Mouse (Mus musculus) G1E (cell line): Measurements from ENCODE around the gene Stx1a.

ENCODE experiments used
- CTCF ChIP-seq: IDR thresholded peaks from 2 replicates; pipeline ENCODE4 v1.5.1; 2012; ENCODE audit warnings: low read depth, low read length, inconsistent platforms, mixed read lengths
- GATA1 ChIP-seq: IDR thresholded peaks from 2 replicates; pipeline ENCODE4 v1.6.1; 2012; ENCODE audit warnings: borderline replicate concordance, low read length, inconsistent platforms, mixed read lengths
- POLR2AphosphoS5 ChIP-seq: IDR thresholded peaks from 2 replicates; pipeline ENCODE4 v1.6.1; 2012; ENCODE audit warnings: low read depth, low read length, inconsistent platforms; ENCODE audit not compliant: insufficient replicate concordance
- TAL1 ChIP-seq: conservative IDR thresholded peaks from 2 replicates; pipeline ENCODE4 v1.6.1; 2012; ENCODE audit warnings: low read depth, low read length, inconsistent platforms, mixed read lengths

- TF ChIP-seq POLR2AphosphoS5, result no peak
- TF ChIP-seq CTCF, result no peak
- no peak for TF ChIP-seq GATA1
- TF ChIP-seq TAL1, result no peak
These were observed 5.9 kb downstream of the Stx1a start for GRCm38 (mm10) chr5:135029007-135029854.
